Mouse (Mus musculus): ENCODE measurements around the gene Fam217a. TPM values are rescaled to one million over a fixed set of nuclear protein-coding genes. Genes with fewer than 3 reads are reported as not detected.
"Not testable (repeated sequence)": the region's sequence is repeated elsewhere in the genome, so short reads cannot be mapped to it uniquely, and the experiment has no call there.

The Fam217a gene
- 0.68 and 0.88 TPM in 2 replicates for polyA plus RNA-seq (2012; rRNA removed)

GRCm38 (mm10) chr13:34924210-34924609 lies at the start of gene Fam217a, which contains the start of gene 4933417A18Rik:
Gene Fam217a (minus strand): TSS chr13:34924310.
Gene 4933417A18Rik (plus strand): TSS chr13:34924409.
- H3K4me1 ChIP-seq (ENCODE audit: control insufficient read depth, insufficient read depth, low read length), result no peaks in the 10 kb centered on the region
- no peak within 1 kb of the TSS for H3K4me3 ChIP-seq (ENCODE audit: insufficient read depth, low read length)
- H3K27ac ChIP-seq (ENCODE audit: insufficient read depth, low read length), result no peak within 1 kb of the TSS
- TF ChIP-seq CTCF (IDR thresholded peaks at IDR 0.05; ENCODE audit: extremely low read depth, insufficient read depth, low read length), result no peak
- no peak for TF ChIP-seq POLR2A (IDR thresholded peaks at IDR 0.05; ENCODE audit: extremely low read depth, insufficient read depth, low read length)

DNA sequence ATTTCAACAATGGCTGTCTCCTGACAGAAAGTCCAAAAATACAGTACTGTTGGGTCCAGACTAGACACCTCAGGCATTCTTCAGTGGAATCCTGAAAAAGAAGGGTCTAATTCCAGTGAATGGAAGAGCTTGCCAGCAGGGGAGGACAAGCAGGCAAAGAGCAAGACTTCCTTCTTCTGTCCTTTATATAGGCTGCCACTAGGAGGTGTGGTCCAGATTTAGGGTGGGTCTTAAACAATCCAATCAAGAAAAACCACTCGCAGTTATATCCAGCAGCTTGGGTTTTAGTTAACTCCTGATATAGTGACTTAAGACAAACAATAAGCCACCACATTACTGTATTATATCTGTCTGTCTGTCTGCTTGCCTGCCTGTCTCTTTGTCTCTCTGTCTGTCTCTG lies 49.7 kb upstream of the Fam217a start:
- no peaks in the 10 kb centered on the region for H3K4me1 ChIP-seq (ENCODE audit: control insufficient read depth, insufficient read depth, low read length)
- no peak overlapping the region for H3K27ac ChIP-seq (ENCODE audit: insufficient read depth, low read length)
- no peak overlapping the region for H3K4me3 ChIP-seq (ENCODE audit: insufficient read depth, low read length)
- TF ChIP-seq POLR2A (IDR thresholded peaks at IDR 0.05; ENCODE audit: extremely low read depth, insufficient read depth, low read length), result no peak

GRCm38 (mm10) chr13:34973149-34973548 lies 49.0 kb upstream of the Fam217a start:
- no peak overlapping the region for H3K4me3 ChIP-seq (ENCODE audit: insufficient read depth, low read length)
- no peaks in the 10 kb centered on the region for H3K4me1 ChIP-seq (ENCODE audit: control insufficient read depth, insufficient read depth, low read length)
- TF ChIP-seq CTCF (IDR thresholded peaks at IDR 0.05; ENCODE audit: extremely low read depth, insufficient read depth, low read length) (peak; percentile 15; the same call in 1 of the 2 replicates), POLR2A (IDR thresholded peaks at IDR 0.05; ENCODE audit: extremely low read depth, insufficient read depth, low read length) (no peak)
- H3K27ac ChIP-seq (ENCODE audit: insufficient read depth, low read length), result no peak overlapping the region

DNA sequence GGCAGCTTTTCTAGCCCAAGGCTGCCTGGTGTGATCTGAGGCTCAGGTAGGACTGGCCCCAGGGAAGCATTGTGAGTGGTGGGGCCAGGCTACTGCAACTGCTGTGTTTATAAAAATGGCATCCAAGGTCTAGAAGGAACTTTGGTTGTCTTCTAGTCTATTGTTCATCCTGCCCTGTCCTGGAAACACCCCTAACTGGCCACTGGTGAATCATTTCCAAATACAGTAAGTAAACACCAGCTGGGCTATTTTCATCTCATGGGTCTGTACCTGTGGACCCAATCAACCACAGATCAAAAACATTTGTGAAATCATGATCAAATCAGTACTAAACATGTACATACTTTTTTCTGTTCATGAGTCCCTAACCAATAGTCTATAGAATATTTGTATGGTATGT lies 48.3 kb upstream of the Fam217a start:
- not testable (repeated sequence) for H3K4me1 ChIP-seq (ENCODE audit: control insufficient read depth, insufficient read depth, low read length); H3K27ac ChIP-seq (ENCODE audit: insufficient read depth, low read length); H3K4me3 ChIP-seq (ENCODE audit: insufficient read depth, low read length)

GRCm38 (mm10) chr13:34965647-34966046 lies 41.5 kb upstream of the Fam217a start:
- not testable (repeated sequence) for H3K4me1 ChIP-seq (ENCODE audit: control insufficient read depth, insufficient read depth, low read length); H3K27ac ChIP-seq (ENCODE audit: insufficient read depth, low read length); H3K4me3 ChIP-seq (ENCODE audit: insufficient read depth, low read length)

GRCm38 (mm10) chr13:34964866-34965265 lies 40.8 kb upstream of the Fam217a start:
- H3K27ac ChIP-seq (ENCODE audit: insufficient read depth, low read length), result no peak overlapping the region
- TF ChIP-seq POLR2A (IDR thresholded peaks at IDR 0.05; ENCODE audit: extremely low read depth, insufficient read depth, low read length), result no peak
- TF ChIP-seq CTCF (IDR thresholded peaks at IDR 0.05; ENCODE audit: extremely low read depth, insufficient read depth, low read length), result no peak
- H3K4me3 ChIP-seq (ENCODE audit: insufficient read depth, low read length), result no peak overlapping the region
- peaks cover 2% of the 10 kb centered on the region for H3K4me1 ChIP-seq (ENCODE audit: control insufficient read depth, insufficient read depth, low read length)

GRCm38 (mm10) chr13:34964419-34964818 lies 40.3 kb upstream of the Fam217a start:
- Histone ChIP-seq H3K4me1 (ENCODE audit: control insufficient read depth, insufficient read depth, low read length) (peaks cover 2% of the 10 kb centered on the region), H3K4me3 (ENCODE audit: insufficient read depth, low read length) (no peak overlapping the region), H3K27ac (ENCODE audit: insufficient read depth, low read length) (no peak overlapping the region)
- TF ChIP-seq POLR2A (IDR thresholded peaks at IDR 0.05; ENCODE audit: extremely low read depth, insufficient read depth, low read length) (no peak), CTCF (IDR thresholded peaks at IDR 0.05; ENCODE audit: extremely low read depth, insufficient read depth, low read length) (no peak)

DNA sequence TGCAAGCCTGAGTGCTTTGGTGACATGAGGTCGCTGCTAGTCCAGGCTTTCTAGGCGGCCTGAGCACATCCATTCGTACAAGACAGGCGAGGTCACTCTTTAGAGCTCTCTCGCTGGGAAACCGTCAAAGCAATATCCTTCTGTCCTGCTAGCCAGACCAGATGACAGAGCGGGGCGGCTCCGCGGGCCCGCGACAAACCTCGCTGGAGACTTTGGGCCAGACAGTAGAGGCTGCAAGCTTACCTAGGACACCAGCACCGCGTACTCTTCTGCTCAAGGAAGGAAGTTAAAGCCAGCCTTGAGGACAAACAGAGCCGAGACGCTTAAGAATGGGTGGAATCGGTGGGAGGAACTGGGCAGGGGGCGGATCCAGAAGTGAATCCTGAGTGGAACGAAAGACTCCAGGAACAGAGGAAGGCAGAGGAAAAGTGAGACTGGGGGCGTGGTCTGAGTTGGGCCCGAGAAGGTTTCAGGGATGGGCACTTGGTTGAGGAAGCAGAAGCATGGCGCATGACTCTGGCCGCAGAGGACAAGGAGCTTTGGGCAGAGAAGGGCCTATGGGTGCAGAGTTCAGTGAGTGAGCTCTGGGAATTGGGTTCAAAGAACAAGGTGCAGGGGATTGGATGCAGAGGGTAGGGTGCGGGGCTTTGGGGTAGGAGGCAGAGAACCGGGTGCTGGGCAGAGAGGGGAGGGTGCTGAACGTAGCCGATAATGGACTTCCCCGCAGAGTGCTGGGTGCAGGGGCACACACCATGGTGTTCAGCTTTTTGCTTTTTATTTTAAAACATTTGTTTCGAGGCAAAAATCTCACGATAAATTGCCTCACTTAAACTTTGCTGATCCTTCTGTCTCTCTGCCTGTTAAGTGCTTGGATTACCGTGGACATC lies 39.6 kb upstream of the Fam217a start, which contains the start of gene Eci3:
Eci3 (minus strand) TSS at position 300 of the 887 bp plus-strand sequence.
- Histone ChIP-seq H3K4me1 (ENCODE audit: control insufficient read depth, insufficient read depth, low read length) (peaks cover 2% of the 10 kb centered on the region), H3K27ac (ENCODE audit: insufficient read depth, low read length) (no peak within 1 kb of the TSS), H3K4me3 (ENCODE audit: insufficient read depth, low read length) (no peak within 1 kb of the TSS)
- no peak for TF ChIP-seq CTCF (IDR thresholded peaks at IDR 0.05; ENCODE audit: extremely low read depth, insufficient read depth, low read length)
- TF ChIP-seq POLR2A (IDR thresholded peaks at IDR 0.05; ENCODE audit: extremely low read depth, insufficient read depth, low read length), result no peak

DNA sequence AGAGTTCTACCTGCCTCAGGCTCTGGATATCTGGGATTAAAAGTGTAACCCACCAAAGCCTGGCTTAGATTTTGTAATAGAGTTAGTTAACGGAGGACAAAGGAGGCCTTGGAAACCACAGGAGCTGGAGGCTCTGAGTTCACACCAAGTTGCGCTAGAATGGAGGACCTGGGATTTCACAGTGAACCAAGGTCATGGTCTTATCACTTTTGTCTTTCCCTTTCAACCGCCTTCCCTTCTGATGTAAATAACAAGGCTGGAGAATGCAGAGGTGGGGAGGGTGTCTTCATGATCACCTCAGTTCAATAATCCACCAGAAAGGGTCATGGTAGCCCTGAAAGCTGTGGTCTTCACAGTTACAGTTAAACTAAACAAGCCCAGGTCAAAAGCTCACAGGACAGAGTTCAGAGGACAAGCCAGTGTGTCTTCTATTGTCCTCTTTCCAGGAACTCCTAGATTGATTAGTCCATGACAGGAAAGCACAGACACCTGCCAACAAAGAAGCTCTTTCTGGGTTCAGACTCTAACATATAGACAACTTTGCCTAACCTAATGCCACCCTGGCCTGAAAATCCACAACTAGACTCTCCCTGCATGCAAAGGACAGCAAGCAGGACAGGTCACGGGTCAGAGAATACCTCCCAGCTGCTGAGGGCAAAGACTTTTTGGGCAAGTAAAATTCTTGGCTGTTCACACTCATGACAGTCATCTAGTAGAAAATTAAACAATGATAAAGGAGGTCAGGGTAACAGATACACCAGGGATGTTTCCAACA lies 37.1 kb upstream of the Fam217a start:
- Histone ChIP-seq H3K4me1 (ENCODE audit: control insufficient read depth, insufficient read depth, low read length) (peaks cover 2% of the 10 kb centered on the region), H3K4me3 (ENCODE audit: insufficient read depth, low read length) (no peak overlapping the region), H3K27ac (ENCODE audit: insufficient read depth, low read length) (no peak overlapping the region)
- TF ChIP-seq CTCF (IDR thresholded peaks at IDR 0.05; ENCODE audit: extremely low read depth, insufficient read depth, low read length), result no peak

DNA sequence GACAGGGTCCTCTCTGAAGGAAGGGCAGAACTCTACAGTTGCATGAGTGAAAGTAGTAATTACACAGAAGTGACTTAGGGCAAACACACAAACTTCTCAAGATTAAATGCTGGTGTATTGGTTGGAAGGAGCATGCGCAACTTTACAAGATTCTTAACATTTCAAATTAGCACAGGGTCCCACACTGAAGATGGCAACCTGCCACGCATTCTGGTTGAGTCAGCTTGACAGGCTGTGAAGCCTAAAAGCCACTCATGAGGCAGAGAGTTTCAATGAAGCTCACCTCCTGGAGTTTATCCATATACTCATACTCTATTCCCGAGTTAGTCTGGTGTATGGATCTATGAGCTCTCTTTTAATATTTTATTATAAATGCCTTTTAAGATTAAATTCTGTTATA lies 34.0 kb upstream of the Fam217a start:
- H3K27ac ChIP-seq (ENCODE audit: insufficient read depth, low read length); H3K4me3 ChIP-seq (ENCODE audit: insufficient read depth, low read length); H3K4me1 ChIP-seq (ENCODE audit: control insufficient read depth, insufficient read depth, low read length): not testable (repeated sequence)

Measured in cortical plate, adult 2 months (tissue).